In the genomic region with DNA sequence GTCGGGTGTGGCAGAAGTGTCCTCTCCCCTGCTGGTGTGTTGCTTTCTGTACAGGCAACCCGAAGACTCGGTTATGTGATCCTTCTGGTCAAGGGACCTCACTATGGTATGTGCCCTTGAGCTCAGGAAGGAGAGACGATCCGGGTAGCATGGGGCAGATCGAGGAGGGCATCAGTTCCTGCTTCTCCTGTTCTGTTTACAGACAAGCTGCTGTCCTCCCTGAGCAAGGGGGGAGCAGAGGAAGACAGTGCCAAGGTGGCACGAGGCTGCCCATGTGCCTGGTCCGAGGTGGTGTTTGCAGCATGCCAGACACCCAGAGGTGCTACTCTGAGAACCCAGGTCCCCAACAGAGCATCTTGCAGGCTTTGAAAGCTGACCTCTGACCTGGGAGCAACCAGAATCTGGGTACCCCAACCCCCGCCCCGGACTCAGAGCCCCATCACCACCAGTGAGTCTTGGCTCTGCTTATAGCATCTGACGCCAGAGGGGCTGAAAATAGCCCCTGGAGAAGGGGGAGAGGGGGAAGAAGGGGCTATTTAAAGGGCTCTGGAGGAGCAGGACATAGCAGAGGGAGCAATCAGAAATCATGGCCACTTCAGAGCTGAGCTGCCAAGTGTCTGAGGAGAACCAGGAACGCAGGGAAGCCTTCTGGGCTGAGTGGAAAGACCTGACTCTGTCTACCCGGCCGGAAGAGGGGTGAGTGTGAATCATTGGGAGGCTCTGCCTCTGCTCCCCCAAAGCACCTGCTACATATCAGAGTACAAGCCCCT, we compare ENCODE assay signal across 12 mouse cellular contexts. TPM values are rescaled to one million over a fixed set of nuclear protein-coding genes. Genes with fewer than 3 reads are reported as not detected.
A peak's percentile ranks its signal among the peaks of the same experiment; 100 is the strongest.
DNase-seq lines count a peak whose midpoint lies in the region; ATAC-seq and TF ChIP-seq lines count a peak whose summit lies in the region.
"Had no signal": no experiment of that assay in that cellular context is flagged by ENCODE, and none has a peak within 500 bp of the region (broad histone marks: within the 10 kb centered on the region; RNA-seq: fewer than 3 reads in every experiment).

A gene (plus strand): TSS at position 551 of the 770 bp plus-strand sequence.

- H3K36me3 ChIP-seq in intestine, postnatal 0 days (ENCODE audit: control insufficient read depth, insufficient read depth) = peaks cover 29% of the 10 kb centered on the region
- H3K36me3 ChIP-seq in intestine, embryonic 16.5 days (ENCODE audit: control insufficient read depth, insufficient read depth, low read length) = 0 out of 2 replicates have a peak, but pooled peaks cover 3% of the 10 kb centered on the region
- H3K36me3 ChIP-seq in embryonic facial prominence, embryonic 14.5 days (ENCODE audit: control insufficient read depth, insufficient read depth, low read length) = peaks cover 26% of the 10 kb centered on the region
- H3K36me3 ChIP-seq in heart, embryonic 14.5 days (ENCODE audit: control insufficient read depth, insufficient read depth, low read length) = peaks cover 17% of the 10 kb centered on the region

- TF ChIP-seq CTCF in intestine, postnatal 0 days (IDR thresholded peaks at IDR 0.05; ENCODE audit: low read depth) = 0 out of 2 replicates have a peak, but pooled peaks have one; percentile 2

- no peaks in the 10 kb centered on the region for H3K4me1 ChIP-seq in intestine, postnatal 0 days (replicated peaks; ENCODE audit: control insufficient read depth, insufficient read depth, low read length)
- H3K4me1 ChIP-seq in intestine, embryonic 16.5 days (ENCODE audit: control insufficient read depth, insufficient read depth, low read length) = no peaks in the 10 kb centered on the region
- H3K4me1 ChIP-seq in brown adipose tissue, adult 24 weeks (ENCODE audit: control insufficient read depth, insufficient read depth, insufficient read length, low read length) = no peaks in the 10 kb centered on the region
- H3K4me1 ChIP-seq in embryonic facial prominence, embryonic 14.5 days (ENCODE audit: control insufficient read depth, insufficient read depth, low read length) = no peaks in the 10 kb centered on the region
- peaks cover 54 to 69% of the 10 kb centered on the region in 2 experiments for H3K4me1 ChIP-seq in heart, embryonic 14.5 days (ENCODE audit: control insufficient read depth in 2 of 2, insufficient read depth in 2 of 2, low read length in 2 of 2)
- H3K4me1 ChIP-seq: intestine, embryonic 15.5 days had no signal

- no peak for DNase-seq in embryonic facial prominence, embryonic 14.5 days (ENCODE audit: low spot score)
- DNase-seq in spleen, postnatal 14 days (ENCODE audit: low spot score in 2 of 2) = no peak
- no peak for DNase-seq in yolk sac, embryonic 10.5 days (ENCODE audit: low spot score)
- no peak for DNase-seq in adrenal gland, adult 8-10 months
- DNase-seq: retina, postnatal 1 day had no signal

- H3K9me3 ChIP-seq in intestine, postnatal 0 days (ENCODE audit: control insufficient read depth) = no peaks in the 10 kb centered on the region
- H3K9me3 ChIP-seq in intestine, embryonic 16.5 days (ENCODE audit: control insufficient read depth, low read length) = no peaks in the 10 kb centered on the region
- no peaks in the 10 kb centered on the region for H3K9me3 ChIP-seq in embryonic facial prominence, embryonic 14.5 days (ENCODE audit: control insufficient read depth, low read length)
- no peaks in the 10 kb centered on the region for H3K9me3 ChIP-seq in heart, embryonic 14.5 days (ENCODE audit: control insufficient read depth, low read length)
- H3K9me3 ChIP-seq: intestine, embryonic 15.5 days had no signal

- H3K4me2 ChIP-seq in intestine, postnatal 0 days (replicated peaks; ENCODE audit: low read depth) = no peak within 1 kb of the TSS
- H3K4me2 ChIP-seq in intestine, embryonic 16.5 days (ENCODE audit: low read depth, low read length) = no peak within 1 kb of the TSS
- H3K4me2 ChIP-seq in embryonic facial prominence, embryonic 14.5 days (ENCODE audit: low read depth, low read length) = no peak within 1 kb of the TSS
- H3K4me2 ChIP-seq in heart, embryonic 14.5 days (ENCODE audit: low read length) = peak within 1 kb of the TSS; percentile 73
- H3K4me2 ChIP-seq: intestine, embryonic 15.5 days had no signal

- no peak within 1 kb of the TSS for H3K4me3 ChIP-seq in intestine, postnatal 0 days (ENCODE audit: low read depth, low read length)
- no peak within 1 kb of the TSS for H3K4me3 ChIP-seq in intestine, embryonic 16.5 days (ENCODE audit: low read length)
- no peak within 1 kb of the TSS for H3K4me3 ChIP-seq in brown adipose tissue, adult 24 weeks (ENCODE audit: insufficient read depth, low read depth, low read length)
- no peak within 1 kb of the TSS for H3K4me3 ChIP-seq in embryonic facial prominence, embryonic 14.5 days (ENCODE audit: low read depth, low read length)
- H3K4me3 ChIP-seq in heart, embryonic 14.5 days (ENCODE audit: control insufficient read depth in 1 of 2, insufficient read depth in 1 of 2, low read depth in 1 of 2, low read length in 2 of 2) = peak within 1 kb of the TSS; percentile 53 to 54
- H3K4me3 ChIP-seq: erythroblast, embryonic 14.5 days; intestine, embryonic 15.5 days had no signal

- H3K27me3 ChIP-seq in intestine, postnatal 0 days (replicated peaks; ENCODE audit: control insufficient read depth, insufficient read depth, low read length) = peaks cover 18% of the 10 kb centered on the region; the same call in 1 of the 2 replicates
- H3K27me3 ChIP-seq in intestine, embryonic 16.5 days (replicated peaks; ENCODE audit: control insufficient read depth, insufficient read depth, low read length) = peaks cover 17% of the 10 kb centered on the region
- H3K27me3 ChIP-seq in embryonic facial prominence, embryonic 14.5 days (replicated peaks; ENCODE audit: control insufficient read depth, insufficient read depth, low read length) = peaks cover 40% of the 10 kb centered on the region
- H3K27me3 ChIP-seq in heart, embryonic 14.5 days (ENCODE audit: control insufficient read depth, insufficient read depth, low read length) = peaks cover 12% of the 10 kb centered on the region; the same call in 1 of the 2 replicates

- 61% methylated on average over 14 of the region's 14 CpGs for WGBS in intestine, postnatal 0 days
- 57% methylated on average over 14 of the region's 14 CpGs for whole genome bisulfite sequencing in intestine, embryonic 16.5 days
- WGBS in embryonic facial prominence, embryonic 14.5 days = 50% methylated on average over 14 of the region's 14 CpGs
- 28% methylated on average over 14 of the region's 14 CpGs for WGBS in heart, embryonic 14.5 days

- no peak within 1 kb of the TSS for H3K27ac ChIP-seq in intestine, postnatal 0 days (ENCODE audit: low read depth, low read length)
- no peak within 1 kb of the TSS for H3K27ac ChIP-seq in intestine, embryonic 16.5 days (ENCODE audit: low read length)
- H3K27ac ChIP-seq in brown adipose tissue, adult 24 weeks (replicated peaks; ENCODE audit: low read depth, low read length) = no peak within 1 kb of the TSS
- H3K27ac ChIP-seq in embryonic facial prominence, embryonic 14.5 days (replicated peaks; ENCODE audit: low read depth, low read length) = no peak within 1 kb of the TSS
- H3K27ac ChIP-seq in heart, embryonic 14.5 days (replicated peaks in 1 of 2; ENCODE audit: control insufficient read depth in 1 of 2, insufficient read depth in 1 of 2, low read depth in 2 of 2, low read length in 2 of 2) = peak within 1 kb of the TSS; percentile 88 to 91
- H3K27ac ChIP-seq: intestine, embryonic 15.5 days had no signal

- no peak within 1 kb of the TSS for H3K9ac ChIP-seq in intestine, postnatal 0 days (ENCODE audit: low read depth, low read length)
- H3K9ac ChIP-seq in intestine, embryonic 16.5 days (ENCODE audit: low read depth, low read length) = no peak within 1 kb of the TSS
- H3K9ac ChIP-seq in embryonic facial prominence, embryonic 14.5 days (ENCODE audit: low read depth, low read length) = no peak within 1 kb of the TSS
- H3K9ac ChIP-seq in heart, embryonic 14.5 days (ENCODE audit: low read length) = peak within 1 kb of the TSS; percentile 89
- H3K9ac ChIP-seq: intestine, embryonic 15.5 days had no signal

- ATAC-seq in intestine, postnatal 0 days = no peak
- no peak for ATAC-seq in intestine, embryonic 16.5 days
- ATAC-seq in embryonic facial prominence, embryonic 14.5 days (ENCODE audit: low read depth) = no peak
- peak; percentile 61 for ATAC-seq in heart, embryonic 14.5 days (ENCODE audit: insufficient number of reproducible peaks, insufficient read depth, low FRiP score, low read depth)
- ATAC-seq: intestine, embryonic 15.5 days; midbrain, embryonic 16.5 days had no signal

RNA-seq across cellular contexts. Expression of the gene that starts here (rescaled TPM):
- polyA plus RNA-seq in intestine, postnatal 0 days (2015; fragmentation: Nextera tagmentation; extraction: Ambion mirVana) = 0.44 and 0.69 TPM in 2 replicates
- polyA plus RNA-seq in intestine, embryonic 16.5 days (2015; fragmentation: Nextera tagmentation; extraction: Ambion mirVana) = 0.28 TPM in 1 of 2 replicates, not detected in the other
- 41.6 and 83.6 TPM in 2 replicates for polyA plus RNA-seq in brown adipose tissue, adult 24 weeks (2012; ENCODE audit: insufficient read depth, insufficient read length, missing spikeins)
- polyA plus RNA-seq in embryonic facial prominence, embryonic 14.5 days (2014; fragmentation: Nextera tagmentation; extraction: Ambion mirVana) = 22.8 and 27.7 TPM in 2 replicates
- polyA plus RNA-seq in heart, embryonic 14.5 days (2014; fragmentation: Nextera tagmentation; extraction: Ambion mirVana) = 169 and 178 TPM in 2 replicates
- total RNA-seq in adrenal gland, adult 8-10 months (2022) = 1 to 10 TPM in 1 of 4 experiments, under 1 TPM in 2, not detected in 1; 0.37 to 1.0 (median 0.73) TPM
- polyA plus RNA-seq: erythroblast, embryonic 14.5 days; midbrain, embryonic 16.5 days had no signal

Comparison
In these comparisons a context has a peak if more than half of its experiments do, and no peak if none do; other contexts are left out.
1. RNA of the gene that starts here (polyA plus RNA-seq): 169 to 178 TPM in heart, embryonic 14.5 days, 41.6 to 83.6 TPM in brown adipose tissue, adult 24 weeks and 22.8 to 27.7 TPM in embryonic facial prominence, embryonic 14.5 days; 0.44 to 0.69 TPM in intestine, postnatal 0 days and 0.28 TPM in intestine, embryonic 16.5 days; every median in the first group is over 10 times any median in the second.
2. H3K27ac ChIP-seq: peak in heart, embryonic 14.5 days (2 of 2); none in intestine, postnatal 0 days (single experiment), intestine, embryonic 16.5 days (single experiment), brown adipose tissue, adult 24 weeks (single experiment) and embryonic facial prominence, embryonic 14.5 days (single experiment).
3. H3K4me3 ChIP-seq: peak in heart, embryonic 14.5 days (2 of 2); none in intestine, postnatal 0 days (single experiment), intestine, embryonic 16.5 days (single experiment), brown adipose tissue, adult 24 weeks (single experiment) and embryonic facial prominence, embryonic 14.5 days (single experiment).